Mouse (Mus musculus): ENCODE results near the gene Slc12a8.

Slc12a8 gene

DNA sequence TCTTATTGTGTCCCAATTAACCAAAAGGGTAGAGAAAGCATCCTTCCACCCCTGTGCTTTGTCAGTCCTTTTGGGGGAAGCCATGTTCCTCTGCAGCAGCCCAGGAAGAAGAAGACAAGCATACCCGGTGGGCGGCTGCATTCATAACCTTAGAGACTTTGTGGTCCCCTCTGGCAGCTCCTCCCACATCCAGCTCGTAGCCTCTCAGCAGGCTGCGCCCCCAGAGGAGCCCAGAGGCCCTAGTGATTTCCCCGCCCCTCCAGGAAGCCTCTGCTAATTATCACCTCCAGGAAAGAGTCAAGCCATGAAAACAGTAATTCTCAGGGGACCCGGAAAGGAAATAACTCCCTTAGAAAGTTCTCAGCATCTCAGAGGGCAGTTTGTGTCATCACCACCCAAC lies 188.1 kb downstream of the Slc12a8 start:
- peak; percentile 36 for DNase-seq

- DNase-seq: no peak
These were observed 189.2 kb downstream of the Slc12a8 start for GRCm38 (mm10) chr16:33706111-33706890.

DNA sequence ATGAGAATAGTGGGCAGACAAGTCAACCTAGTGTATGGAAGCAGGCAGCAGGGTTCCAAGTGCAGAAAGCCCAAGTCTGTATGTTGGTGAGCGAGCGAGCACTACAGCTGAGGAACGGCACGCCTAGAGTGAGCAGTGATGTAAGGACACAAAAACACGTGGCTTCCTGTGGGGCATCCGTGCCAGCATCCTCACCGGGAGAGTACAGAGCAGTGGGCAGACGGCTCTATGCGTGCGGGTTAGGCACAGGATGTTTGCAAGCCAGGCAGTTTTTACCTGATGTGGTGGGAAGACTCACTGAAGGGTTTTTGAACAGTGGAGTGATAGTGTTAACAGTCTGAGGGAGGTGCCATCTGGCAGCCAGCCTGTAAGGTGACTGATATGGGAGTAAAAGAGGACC lies 190.9 kb downstream of the Slc12a8 start:
- no peak for DNase-seq

DNA sequence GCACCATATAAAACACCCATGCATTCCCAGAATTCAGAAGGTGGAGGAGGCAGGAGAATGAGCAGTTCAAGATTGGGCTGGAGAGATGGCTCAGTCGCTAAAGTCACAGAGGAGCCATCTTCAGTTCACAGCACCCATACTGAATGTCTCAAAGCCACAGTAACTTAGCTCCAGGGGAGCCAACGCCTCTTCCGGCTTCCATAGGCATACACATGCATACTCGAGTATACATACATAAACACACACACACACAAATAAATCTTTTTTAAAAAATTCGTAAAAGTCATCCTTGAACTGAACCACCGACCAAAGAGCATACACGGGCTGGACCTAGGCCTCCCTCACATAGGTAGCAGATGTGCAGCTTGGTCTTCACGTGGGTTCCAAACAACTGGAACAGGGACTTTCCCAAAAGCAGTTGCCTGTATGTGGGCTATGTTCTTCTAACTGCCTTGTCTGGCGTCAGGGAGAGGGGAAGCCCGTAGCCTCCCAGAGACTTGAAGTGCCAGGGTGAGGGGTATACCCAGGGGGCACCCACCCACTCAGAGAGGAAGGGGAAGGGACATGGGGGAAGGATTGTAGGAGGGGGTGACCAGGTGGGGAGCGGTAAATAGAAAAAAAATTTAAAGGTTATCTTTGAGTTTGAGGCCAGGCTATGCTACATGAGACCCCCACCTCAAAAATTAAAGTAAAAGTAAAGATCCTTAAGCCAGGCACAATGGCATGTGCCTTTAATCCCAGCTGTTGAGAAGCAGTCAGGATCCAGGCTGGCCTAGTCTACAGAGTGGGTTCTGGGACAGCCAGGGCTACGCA lies 191.7 kb downstream of the Slc12a8 start:
- DNase-seq: no peak
